Mouse (Mus musculus): ENCODE measurements at regions not wholly inside any gene's neighbourhood (a gene's known extent, or its start where the extent isn't known, plus 50 kb on each side); places are given as distances from the start of the nearest gene placed in this dataset.

DNA sequence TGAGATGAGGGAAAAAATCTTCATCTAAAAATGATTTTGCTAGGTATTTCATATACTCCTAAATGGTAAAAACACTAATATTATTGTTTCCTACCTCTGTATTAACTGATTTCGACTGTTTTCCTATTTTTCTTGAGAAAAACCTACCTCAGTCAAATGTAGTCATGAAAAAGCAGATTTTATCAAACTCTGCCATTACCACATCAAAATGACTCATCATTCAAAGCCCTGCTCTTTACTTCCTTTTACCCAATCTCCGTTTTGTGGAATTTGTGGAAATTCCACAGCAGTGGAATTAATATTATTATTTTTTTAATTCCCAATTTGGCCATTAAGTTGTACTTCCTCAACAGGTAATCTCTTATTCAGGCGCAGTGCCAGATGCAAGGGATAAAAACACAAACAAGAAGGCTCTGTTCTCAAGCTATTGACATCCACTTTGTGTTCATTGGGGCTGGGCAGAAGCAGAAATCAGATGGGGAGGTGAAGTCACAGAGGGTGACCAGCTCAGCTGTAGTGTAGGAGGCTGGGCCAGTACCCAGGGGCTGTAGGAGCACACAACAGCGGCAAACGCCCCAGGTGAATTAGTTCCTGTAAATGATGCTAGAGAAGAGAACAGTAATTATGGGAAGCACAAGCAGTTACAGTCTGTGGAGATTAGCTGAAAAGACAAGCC lies 138.2 kb upstream of the Mocs2 start:
- peak; percentile 9 to 55 for DNase-seq

DNA sequence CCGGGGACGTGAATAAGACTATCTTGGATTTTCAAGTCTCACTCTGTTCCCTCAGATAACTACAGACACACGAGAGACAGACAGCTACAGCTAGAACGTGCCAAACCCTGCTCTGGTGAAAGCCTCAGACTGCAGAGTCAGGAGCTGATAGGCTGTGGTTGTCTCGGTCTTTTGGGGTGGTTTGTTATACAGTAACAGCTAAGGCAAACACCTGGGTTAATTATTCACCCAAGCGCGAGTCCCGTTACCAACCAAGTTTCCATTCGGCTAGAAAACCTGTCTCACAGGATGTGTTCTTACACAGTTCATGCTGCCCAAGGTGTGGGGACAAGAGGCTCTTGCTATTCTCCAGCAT lies 137.7 kb upstream of the Mocs2 start:
- peak; percentile 81 to 88 for DNase-seq

DNA sequence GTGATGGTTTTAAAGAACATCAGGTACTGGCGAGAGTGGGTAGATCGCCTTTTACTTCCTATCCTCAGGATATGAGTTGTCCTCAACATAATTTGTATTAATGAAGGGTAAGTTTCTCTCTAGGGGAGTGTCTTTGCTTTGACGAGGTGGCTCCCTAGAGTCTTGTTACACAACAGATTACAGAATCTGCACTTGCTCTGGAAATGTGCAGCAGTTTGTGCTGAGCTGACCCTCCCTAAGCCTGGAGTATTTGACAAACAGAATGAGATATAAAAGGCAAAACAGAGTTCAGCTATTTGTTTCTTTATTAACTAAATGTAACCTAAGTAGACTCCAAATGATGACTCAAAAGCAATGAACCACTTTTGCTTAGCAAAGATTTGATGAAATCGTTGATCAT lies 136.8 kb upstream of the Mocs2 start:
- DNase-seq: no peak

DNA sequence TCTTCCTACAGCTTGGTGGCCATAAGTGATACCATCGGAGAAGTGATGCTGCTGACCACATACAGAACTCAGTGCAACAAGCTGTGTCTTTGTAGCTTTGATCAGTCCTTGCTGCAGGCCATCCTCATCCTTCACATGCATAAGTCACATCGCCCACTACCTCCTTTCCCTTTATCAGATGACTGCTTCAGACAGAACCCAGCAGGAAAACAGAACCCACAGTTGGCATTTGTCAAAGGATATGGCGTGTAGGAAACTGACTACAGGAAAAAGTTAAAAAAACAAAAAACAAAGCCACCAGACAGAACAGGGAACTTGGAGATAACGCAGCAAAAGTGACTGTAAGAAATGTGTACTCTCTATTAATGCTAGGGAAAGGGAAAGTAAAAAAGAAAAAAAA lies 136.1 kb upstream of the Mocs2 start:
- DNase-seq: no peak

DNA sequence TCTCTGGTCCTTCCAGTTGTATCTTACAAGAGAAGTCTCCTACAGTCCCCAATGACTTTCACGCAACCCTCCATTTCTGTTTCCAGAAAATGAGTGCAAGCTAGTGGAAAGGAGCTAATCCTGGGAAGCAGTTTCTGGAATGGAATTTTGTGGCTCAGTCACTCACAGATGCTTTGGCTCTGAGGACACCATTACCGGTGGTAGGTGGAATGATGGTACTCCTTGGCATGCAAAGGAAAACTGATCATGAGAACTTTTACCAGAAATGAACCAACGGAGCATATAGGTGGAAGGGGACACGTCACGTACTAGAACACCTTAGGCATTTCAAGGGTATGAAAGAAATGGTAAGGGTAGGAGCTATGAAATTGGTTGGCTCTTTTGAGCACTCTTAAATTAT lies 135.1 kb upstream of the Mocs2 start:
- no peak for DNase-seq

DNA sequence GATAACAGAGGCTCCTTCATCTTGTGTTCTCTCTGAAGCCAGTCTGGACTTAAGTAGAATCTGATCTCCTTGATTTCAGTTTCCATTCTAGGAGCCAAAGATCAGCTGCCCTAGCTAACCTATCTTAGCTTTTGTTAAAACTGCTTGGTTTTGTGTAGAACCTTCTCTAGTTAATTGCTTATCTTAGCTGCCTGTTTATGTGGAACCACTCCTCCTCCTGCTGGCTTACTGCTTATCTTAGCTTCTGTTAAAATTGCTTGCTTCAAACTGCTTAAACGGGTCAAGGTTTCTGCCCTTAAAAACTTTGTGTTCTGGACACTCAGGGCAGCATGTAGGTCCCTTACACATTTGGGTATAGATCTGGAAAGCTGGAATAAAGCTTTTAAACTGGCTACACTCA lies 133.7 kb upstream of the Mocs2 start:
- DNase-seq: no peak

- no peak for DNase-seq
Measured at GRCm38 (mm10) chr13:114685368-114685767, 132.7 kb upstream of the Mocs2 start.

- no peak for DNase-seq
Measured at GRCm38 (mm10) chr13:114712601-114713000, 105.4 kb upstream of the Mocs2 start.

- DNase-seq: no peak
Measured at GRCm38 (mm10) chr13:114719771-114720170, 98.3 kb upstream of the Mocs2 start.

- DNase-seq: no peak
Measured at GRCm38 (mm10) chr13:114726828-114727227, 91.2 kb upstream of the Mocs2 start.

DNA sequence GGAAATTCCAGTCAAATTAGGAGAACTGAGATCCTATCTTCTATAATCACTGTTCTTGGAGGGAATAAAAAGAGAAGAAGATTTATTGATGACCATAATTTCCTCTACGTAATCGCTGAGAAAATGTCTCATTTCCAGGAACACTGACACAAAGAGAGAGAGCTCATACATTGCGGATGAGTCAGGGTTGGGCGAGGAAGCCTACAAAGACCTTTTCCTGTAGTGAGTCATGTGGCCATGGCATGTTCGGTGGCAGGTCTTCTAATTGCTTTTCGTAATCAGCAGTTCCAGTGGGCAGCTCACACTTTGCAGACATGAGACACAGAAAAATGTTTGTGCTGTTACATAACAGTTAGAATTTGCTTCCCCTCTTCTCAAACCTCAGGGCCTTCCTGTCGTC lies 83.0 kb upstream of the Mocs2 start:
- no peak for DNase-seq

- no peak for DNase-seq
Measured at GRCm38 (mm10) chr13:114736066-114736465, 82.0 kb upstream of the Mocs2 start.

DNA sequence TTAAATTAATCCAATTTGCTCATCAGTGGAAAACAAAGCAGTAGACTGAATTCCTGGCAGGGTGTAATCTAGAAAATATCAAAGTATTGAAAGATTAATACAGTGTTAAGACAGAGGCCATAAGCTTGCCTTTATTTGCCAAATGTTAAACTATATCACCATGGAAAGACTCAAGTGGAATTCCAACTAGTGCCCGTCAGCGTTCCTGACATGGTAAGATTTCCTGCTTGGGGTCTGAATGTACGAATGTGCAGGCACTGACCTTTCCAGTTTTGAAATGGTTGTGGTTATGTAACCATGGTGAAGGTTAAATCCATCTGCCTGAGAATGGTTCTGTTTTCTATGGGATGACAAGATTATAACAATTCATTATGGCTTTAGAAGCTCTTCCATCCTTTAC lies 75.5 kb upstream of the Mocs2 start:
- no peak for DNase-seq

- no peak for DNase-seq
Measured at GRCm38 (mm10) chr13:114745814-114746213, 72.2 kb upstream of the Mocs2 start.

DNA sequence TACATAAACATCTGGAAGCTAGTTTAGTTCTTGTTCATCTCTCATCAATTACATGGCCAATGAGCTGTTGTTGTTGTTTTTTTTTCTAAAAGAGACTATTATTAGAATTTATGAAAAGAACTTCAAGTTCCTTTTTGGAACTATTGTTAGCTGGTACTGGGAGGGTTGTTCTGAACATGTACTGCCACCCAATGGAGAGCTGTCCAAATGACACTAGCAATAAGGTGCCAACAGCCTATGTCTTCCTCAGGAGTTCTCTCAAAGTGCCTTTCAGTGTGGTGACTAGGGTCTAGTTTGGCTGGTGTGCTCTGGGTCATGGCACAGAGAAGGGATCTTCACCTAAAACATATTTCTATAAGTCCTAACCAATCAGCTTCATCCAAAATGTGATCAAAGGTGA lies 60.6 kb upstream of the Mocs2 start:
- peak in 1 of 2 experiments; percentile 38 for DNase-seq

DNA sequence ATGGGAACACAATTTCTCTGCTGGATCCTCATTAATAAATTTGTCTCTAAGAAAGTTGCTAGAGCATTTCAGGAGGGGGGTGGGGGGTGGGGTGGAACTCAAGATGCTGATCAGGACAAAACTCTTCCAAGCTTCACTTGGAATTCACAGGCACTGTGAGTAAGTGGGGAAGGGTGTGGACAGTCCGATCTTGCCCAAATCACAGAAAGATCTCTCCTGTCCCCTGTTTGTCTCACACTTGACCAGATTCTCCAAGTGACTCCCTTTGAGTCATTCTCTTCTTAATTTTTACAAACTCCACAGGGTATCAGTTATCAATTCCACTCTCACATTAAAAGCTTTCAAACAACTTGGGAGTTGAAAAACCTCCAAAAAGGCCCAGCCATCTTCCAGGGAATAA lies 58.1 kb upstream of the Mocs2 start:
- no peak for DNase-seq

DNA sequence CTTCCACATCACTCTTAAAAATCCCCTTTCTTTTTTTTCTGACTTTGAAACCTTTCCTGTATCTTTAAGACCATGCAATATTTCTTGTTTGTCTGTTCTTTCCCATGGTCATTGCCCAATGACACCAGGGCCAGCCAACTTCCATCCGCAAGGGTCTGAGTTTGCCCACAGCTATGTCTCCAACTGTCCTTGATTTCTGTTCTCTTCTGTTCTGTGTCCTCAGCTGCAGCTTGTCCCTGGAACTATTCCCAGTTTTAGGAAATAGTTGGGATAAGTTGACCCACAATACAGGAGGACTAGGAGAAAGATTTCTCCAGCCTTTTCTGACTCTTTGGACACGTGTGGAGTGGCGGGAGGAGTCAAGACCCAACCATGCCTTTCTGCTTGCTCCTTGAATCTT lies 57.1 kb upstream of the Mocs2 start:
- no peak for DNase-seq
